Mouse (Mus musculus) heart, postnatal 36 days (tissue): ENCODE data around the gene Rpusd4. TPM values are rescaled to one million over a fixed set of nuclear protein-coding genes. Genes with fewer than 3 reads are reported as not detected.

ENCODE experiments used
- total RNA-seq, 2 experiments: library from RNA; stranded (reverse); gene quantifications; 2 replicates each; pipeline ENCODE4 v1.2.3; 2021

Rpusd4 gene
- total RNA-seq, 2 experiments from 2014 or later, result 12.6 to 15.3 TPM

Other genes with a start within 250 kb of the Rpusd4 start
- gene St3gal4, start 148.6 kb upstream of the Rpusd4 start, total RNA-seq, result 10 to 100 TPM; 26.8 to 39.1 TPM
- 10 to 100 TPM; 17.3 to 17.8 TPM for gene Dcps, start 91.8 kb upstream of the Rpusd4 start, total RNA-seq
- gene Srpr, start 67.7 kb upstream of the Rpusd4 start, total RNA-seq, result 10 to 100 TPM; 91.2 to 100.0 TPM
- 1 to 10 TPM; 6.5 to 6.6 TPM for gene Tirap, start 67.6 kb upstream of the Rpusd4 start, total RNA-seq
- 10 to 100 TPM; 85.5 to 91.0 TPM for gene Foxred1, start 56.8 kb upstream of the Rpusd4 start, total RNA-seq
- gene Fam118b, start 60 bp upstream of the Rpusd4 start, total RNA-seq, result 10 to 100 TPM; 13.4 to 17.1 TPM
- 10 to 100 TPM; 13.3 to 16.2 TPM for gene Cdon, start 153.3 kb downstream of the Rpusd4 start, total RNA-seq